Mouse (Mus musculus): ENCODE data around the gene Cnr2. TPM values are rescaled to one million over a fixed set of nuclear protein-coding genes. Genes with fewer than 3 reads are reported as not detected.
A peak's percentile ranks its signal among the peaks of the same experiment; 100 is the strongest.
"Not testable (repeated sequence)": the region's sequence is repeated elsewhere in the genome, so short reads cannot be mapped to it uniquely, and the experiment has no call there.

Cnr2 gene
- polyA plus RNA-seq, 1 experiment from 2014 or later: 0.53 TPM

DNA sequence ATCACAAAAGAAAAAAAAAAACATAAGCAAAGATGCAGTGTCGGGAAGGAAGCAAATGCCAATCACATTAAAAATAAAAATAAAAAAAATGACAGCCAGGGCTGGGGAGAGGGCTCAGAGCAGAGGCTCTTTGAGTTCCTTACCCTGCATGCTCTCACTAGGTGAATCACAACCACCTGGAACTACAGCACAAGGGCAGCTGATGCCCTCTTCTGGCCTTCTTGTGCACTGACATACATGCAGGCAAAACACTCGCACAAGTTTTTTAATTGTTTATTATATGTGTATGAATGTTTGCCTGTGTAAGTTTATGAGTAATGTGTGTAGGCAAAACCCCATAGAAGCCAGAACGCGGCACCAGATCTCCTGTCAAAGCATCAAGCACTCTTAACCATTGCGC lies 36.6 kb downstream of the Cnr2 start:
- no peak for DNase-seq (ENCODE audit: low spot score)
- H3K4me1 ChIP-seq: 0 out of 2 replicates have a peak, but pooled peaks cover 6% of the 10 kb centered on the region
- no peak overlapping the region for H3K27ac ChIP-seq
- peaks cover 34% of the 10 kb centered on the region for H3K36me3 ChIP-seq
- H3K27me3 ChIP-seq (ENCODE audit: low read depth, poor library complexity, severe bottlenecking): no peaks in the 10 kb centered on the region
- no peaks in the 10 kb centered on the region for H3K9me3 ChIP-seq (replicated peaks)
- WGBS: 68% methylated on average over 5 of the region's 5 CpGs
- no peak overlapping the region for H3K4me3 ChIP-seq

DNA sequence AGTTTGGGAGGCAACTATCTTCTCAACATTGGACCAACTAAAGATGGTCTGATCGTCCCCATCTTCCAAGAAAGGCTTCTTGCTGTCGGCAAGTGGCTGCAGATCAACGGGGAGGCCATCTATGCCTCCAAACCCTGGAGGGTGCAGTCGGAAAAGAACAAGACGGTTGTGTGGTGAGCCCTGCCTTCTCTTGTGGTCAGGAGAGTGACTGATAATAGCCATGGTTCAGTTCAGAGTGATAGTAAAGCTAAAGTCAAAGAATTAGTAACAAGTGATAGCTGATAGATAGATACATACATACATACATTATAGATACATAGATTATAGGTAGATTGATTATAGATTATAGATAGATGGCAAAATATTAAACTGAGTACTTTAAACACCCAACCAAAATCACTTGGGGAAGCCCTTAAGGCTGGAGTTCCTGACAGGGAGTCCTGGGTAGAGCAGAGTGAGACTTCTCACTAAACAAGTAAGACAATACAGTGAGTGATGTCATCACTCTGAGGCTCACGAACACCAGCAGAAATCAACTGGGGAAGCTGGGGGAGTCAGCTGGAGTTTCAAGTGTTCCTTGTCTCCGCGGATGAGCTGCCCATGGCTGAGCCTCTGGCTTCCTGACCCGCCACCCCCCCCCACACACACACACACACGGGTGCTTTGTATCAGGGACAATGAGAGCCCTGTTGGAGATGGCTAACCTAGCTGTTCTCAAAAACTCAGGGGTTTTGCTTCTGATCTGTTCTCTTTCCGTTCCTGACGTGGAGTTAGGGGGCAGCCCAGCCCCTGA lies 39.7 kb downstream of the Cnr2 start:
- WGBS: 79% methylated on average over 12 of the region's 12 CpGs
- H3K9me3 ChIP-seq (replicated peaks): no peaks in the 10 kb centered on the region
- 0 out of 2 replicates have a peak, but pooled peaks cover 3% of the 10 kb centered on the region for H3K4me1 ChIP-seq
- no peak for DNase-seq (ENCODE audit: low spot score)
- H3K27me3 ChIP-seq (ENCODE audit: low read depth, poor library complexity, severe bottlenecking): no peaks in the 10 kb centered on the region
- no peak overlapping the region for H3K27ac ChIP-seq
- H3K4me3 ChIP-seq: no peak overlapping the region
- peaks cover 48% of the 10 kb centered on the region for H3K36me3 ChIP-seq

DNA sequence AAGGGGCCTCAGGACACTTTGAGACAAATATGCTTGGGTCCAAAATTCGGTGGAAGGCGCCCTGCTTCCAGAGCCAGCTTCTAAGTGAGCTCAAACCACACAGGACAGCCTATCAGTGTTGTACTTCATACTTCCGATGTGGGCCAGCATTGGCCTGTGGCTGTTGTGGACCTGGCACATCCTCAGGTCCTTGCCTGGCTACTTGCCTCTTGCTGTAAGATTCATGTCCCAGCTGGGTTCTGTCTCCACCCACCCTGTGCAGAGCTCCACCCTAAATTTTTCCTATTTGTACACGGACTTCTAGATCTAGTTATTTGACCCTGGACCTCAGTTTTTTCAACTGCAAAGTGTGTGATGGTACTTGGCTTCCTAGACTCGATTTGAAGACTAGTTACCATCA lies 40.3 kb downstream of the Cnr2 start:
- peaks cover 47% of the 10 kb centered on the region for H3K36me3 ChIP-seq
- DNase-seq (ENCODE audit: low spot score): no peak
- H3K4me3 ChIP-seq: no peak overlapping the region
- 90% methylated on average over 5 of the region's 5 CpGs for WGBS
- H3K27ac ChIP-seq: no peak overlapping the region
- 0 out of 2 replicates have a peak, but pooled peaks cover 3% of the 10 kb centered on the region for H3K4me1 ChIP-seq
- no peaks in the 10 kb centered on the region for H3K9me3 ChIP-seq (replicated peaks)
- H3K27me3 ChIP-seq (ENCODE audit: low read depth, poor library complexity, severe bottlenecking): no peaks in the 10 kb centered on the region

DNA sequence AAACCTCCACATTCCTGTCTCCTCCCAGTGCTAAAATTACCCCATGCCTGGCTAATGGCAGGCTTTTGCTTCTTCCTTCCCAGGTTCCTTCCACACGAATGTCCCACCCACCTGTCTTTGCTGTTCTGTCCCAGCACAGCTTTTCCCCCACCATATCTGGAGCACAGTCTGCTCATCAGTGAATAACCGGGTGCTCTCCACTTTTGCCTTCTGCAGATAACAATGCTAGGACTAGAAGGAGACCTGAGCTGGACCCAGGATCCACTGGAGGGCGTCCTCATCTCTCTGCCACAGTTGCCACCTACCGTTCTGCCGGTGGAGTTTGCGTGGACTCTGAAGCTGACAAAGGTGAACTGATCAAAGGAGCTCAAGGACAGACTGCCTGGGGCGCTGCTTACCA lies 43.7 kb downstream of the Cnr2 start:
- WGBS: 74% methylated on average over 7 of the region's 7 CpGs

DNA sequence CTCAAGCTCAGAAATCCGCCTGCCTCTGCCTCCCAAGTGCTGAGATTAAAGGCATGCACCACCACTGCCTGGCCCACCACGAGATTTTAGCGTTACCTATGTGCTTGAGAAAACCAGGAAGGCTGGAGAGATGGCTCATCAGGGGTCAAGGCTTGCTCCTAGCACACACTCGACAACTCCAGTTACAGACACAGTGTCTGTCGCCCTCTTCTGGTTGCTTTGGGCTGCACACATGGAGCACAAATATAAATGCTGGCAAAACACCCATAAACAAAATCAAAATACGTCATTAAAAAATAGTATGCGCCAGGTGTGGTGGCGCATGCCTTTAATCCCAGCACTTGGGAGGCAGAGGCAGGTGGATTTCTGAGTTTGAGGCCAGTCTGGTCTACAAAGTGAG lies 45.8 kb downstream of the Cnr2 start:
- not testable (repeated sequence) for H3K27me3 ChIP-seq (ENCODE audit: low read depth, poor library complexity, severe bottlenecking); DNase-seq (ENCODE audit: low spot score); H3K9me3 ChIP-seq (replicated peaks); H3K27ac ChIP-seq; H3K4me3 ChIP-seq; H3K4me1 ChIP-seq
- 86% methylated on average over 8 of the region's 8 CpGs for WGBS
- H3K36me3 ChIP-seq: peaks cover 24% of the 10 kb centered on the region

More for the DNA sequence above, 43.7 kb downstream of the Cnr2 start:
- H3K27ac ChIP-seq: no peak overlapping the region
- H3K27me3 ChIP-seq (ENCODE audit: low read depth, poor library complexity, severe bottlenecking): no peaks in the 10 kb centered on the region
- H3K4me1 ChIP-seq: 0 out of 2 replicates have a peak, but pooled peaks cover 3% of the 10 kb centered on the region
- no peak overlapping the region for H3K4me3 ChIP-seq
- H3K9me3 ChIP-seq (replicated peaks): no peaks in the 10 kb centered on the region
- peaks cover 29% of the 10 kb centered on the region for H3K36me3 ChIP-seq
- no peak for DNase-seq (ENCODE audit: low spot score)

DNA sequence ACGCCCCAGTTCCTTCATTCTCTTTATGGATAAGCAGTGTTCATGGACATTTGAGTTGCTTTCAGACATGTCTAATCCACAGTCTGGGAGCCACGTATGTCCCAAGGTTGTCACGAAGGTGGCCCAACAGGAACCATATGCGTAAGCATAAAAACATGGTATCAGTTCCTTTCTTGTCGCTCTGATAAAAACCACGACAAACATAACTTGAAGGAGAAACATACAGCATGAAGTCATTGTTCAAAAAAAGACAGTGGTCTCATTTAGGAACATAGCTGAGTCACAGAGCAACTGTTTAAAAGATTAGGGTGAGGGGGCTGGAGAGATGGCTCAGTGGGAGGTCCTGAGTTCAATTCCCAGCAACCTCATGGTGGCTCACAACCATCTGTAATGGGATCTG lies 47.0 kb downstream of the Cnr2 start:
- WGBS: 94% methylated on average over 6 of the region's 6 CpGs
- DNase-seq (ENCODE audit: low spot score): no peak
- H3K4me3 ChIP-seq: no peak overlapping the region
- H3K4me1 ChIP-seq: peaks cover 15% of the 10 kb centered on the region
- H3K36me3 ChIP-seq: peaks cover 22% of the 10 kb centered on the region
- no peaks in the 10 kb centered on the region for H3K27me3 ChIP-seq (ENCODE audit: low read depth, poor library complexity, severe bottlenecking)
- no peaks in the 10 kb centered on the region for H3K9me3 ChIP-seq (replicated peaks)
- H3K27ac ChIP-seq: no peak overlapping the region

DNA sequence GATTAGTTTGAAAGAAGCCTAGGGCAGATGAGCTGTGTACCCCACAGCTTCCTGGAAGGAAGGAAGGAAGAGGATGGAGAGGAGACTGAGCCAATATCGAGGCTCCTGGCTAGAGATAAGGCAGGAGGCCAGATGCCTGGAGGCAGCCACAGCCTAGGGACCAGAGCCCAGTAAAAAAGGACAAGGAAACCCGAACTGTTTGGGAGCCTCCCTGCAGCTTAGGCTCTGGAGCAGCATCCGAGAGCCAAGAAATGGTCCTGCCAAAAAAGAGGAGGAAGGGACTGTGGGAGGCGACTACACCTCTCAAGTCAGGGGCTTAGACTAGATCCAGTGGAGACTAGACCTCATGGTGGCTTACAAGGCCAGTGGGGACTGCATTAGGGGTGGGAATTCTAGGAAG lies 48.2 kb downstream of the Cnr2 start:
- H3K9me3 ChIP-seq (replicated peaks): no peaks in the 10 kb centered on the region
- H3K4me1 ChIP-seq: peaks cover 16% of the 10 kb centered on the region
- DNase-seq (ENCODE audit: low spot score): no peak
- H3K4me3 ChIP-seq: no peak overlapping the region
- H3K27ac ChIP-seq: no peak overlapping the region
- peaks cover 22% of the 10 kb centered on the region for H3K36me3 ChIP-seq
- WGBS: 66% methylated on average over 4 of the region's 4 CpGs
- no peaks in the 10 kb centered on the region for H3K27me3 ChIP-seq (ENCODE audit: low read depth, poor library complexity, severe bottlenecking)

DNA sequence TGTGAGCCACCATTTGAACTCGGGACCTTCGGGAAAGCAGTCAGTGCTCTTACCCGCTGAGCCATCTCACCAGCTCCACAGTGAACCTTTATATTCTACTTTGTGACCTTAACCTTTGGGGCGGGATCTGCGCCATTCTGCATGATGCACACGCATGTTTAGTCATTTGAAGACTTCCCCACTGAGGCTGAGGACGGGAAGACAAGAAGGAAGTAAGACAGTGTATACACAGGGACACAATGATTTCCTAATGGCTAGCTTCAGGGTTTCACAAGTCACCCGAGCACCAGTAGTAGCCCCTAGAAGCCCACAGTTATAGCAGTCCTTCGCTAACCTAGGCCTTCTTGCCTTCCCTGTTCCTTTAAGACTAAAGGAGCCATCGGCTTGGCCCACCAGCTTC lies 50.5 kb downstream of the Cnr2 start:
- H3K36me3 ChIP-seq: peaks cover 5% of the 10 kb centered on the region
- H3K9me3 ChIP-seq (replicated peaks): no peaks in the 10 kb centered on the region
- WGBS: 81% methylated on average over 10 of the region's 10 CpGs
- DNase-seq (ENCODE audit: low spot score): no peak
- H3K27me3 ChIP-seq (ENCODE audit: low read depth, poor library complexity, severe bottlenecking): no peaks in the 10 kb centered on the region
- H3K4me3 ChIP-seq: peak overlapping the region; percentile 80
- H3K4me1 ChIP-seq: peaks cover 20% of the 10 kb centered on the region
- peak overlapping the region; percentile 64; the same call in 1 of the 2 replicates for H3K27ac ChIP-seq

DNA sequence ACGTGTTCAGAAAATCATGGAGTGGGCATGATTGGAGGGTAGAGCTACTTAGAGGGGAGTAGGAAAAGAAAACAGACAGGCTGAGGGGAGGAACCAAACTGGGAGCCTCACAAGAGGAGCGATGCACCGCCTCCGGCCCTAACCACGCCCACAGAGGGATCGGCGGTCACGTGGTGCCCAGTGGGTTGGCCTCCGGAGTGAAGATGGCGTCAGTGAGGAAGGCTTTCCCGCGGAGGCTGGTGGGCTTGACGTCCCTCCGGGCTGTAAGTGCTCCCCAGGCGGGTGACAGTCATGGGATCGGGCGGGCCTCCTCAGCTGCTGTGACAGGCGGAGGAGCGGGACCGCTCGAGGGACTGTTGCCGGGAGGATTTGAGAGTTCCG lies 51.1 kb downstream of the Cnr2 start, which contains the start of gene Hmgcl:
Gene Hmgcl, plus strand, starts transcription at position 171 of the 381 bp plus-strand sequence.
- Histone ChIP-seq H3K4me3 (peak within 1 kb of the TSS; percentile 80), H3K27ac (peak within 1 kb of the TSS; percentile 64), H3K9me3 (replicated peaks) (no peaks in the 10 kb centered on the region), H3K27me3 (ENCODE audit: low read depth, poor library complexity, severe bottlenecking) (no peaks in the 10 kb centered on the region), H3K4me1 (peaks cover 20% of the 10 kb centered on the region), H3K36me3 (peaks cover 4% of the 10 kb centered on the region)
- 0% methylated on average over 23 of the region's 23 CpGs for WGBS
- DNase-seq (ENCODE audit: low spot score): peak; percentile 95

DNA sequence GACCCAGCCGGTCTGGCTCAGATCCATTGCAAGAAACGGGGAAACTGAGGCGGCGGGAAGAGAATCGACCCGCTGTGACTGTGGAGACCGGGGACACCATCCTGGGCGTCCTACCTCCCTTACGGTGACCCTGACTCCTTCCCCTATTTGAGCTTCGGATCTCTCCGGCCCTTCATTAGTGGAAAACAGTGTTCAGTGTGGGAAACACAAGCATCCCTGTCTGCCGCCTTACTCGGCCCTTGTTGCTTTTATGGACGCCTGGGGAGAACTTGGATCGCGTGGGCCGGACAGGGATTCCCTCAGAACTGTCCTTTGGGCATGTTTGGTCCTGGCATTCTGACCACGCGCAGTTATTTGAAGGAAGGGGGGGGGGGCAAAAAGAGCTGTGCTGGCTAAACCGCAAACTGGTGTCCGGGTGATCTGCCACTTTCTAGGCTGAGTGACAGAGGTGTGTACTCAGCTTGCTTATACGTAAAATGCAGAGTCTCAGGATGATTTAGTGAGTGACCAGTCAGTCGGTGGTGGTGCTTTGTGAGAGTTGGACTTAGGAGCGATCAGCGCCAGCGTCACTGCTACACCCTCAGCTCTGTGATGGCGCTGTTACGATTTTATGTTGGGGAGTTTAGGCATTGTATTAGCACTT lies 51.6 kb downstream of the Cnr2 start:
- H3K27ac ChIP-seq: peak overlapping the region; percentile 64
- H3K9me3 ChIP-seq (replicated peaks): 0 out of 2 replicates have a peak, but pooled peaks cover 2% of the 10 kb centered on the region
- peaks cover 20% of the 10 kb centered on the region for H3K4me1 ChIP-seq
- WGBS: 3% methylated on average over 28 of the region's 28 CpGs
- H3K27me3 ChIP-seq (ENCODE audit: low read depth, poor library complexity, severe bottlenecking): no peaks in the 10 kb centered on the region
- peak overlapping the region; percentile 80 for H3K4me3 ChIP-seq
- H3K36me3 ChIP-seq: peaks cover 9% of the 10 kb centered on the region
- DNase-seq (ENCODE audit: low spot score): peak; percentile 45

DNA sequence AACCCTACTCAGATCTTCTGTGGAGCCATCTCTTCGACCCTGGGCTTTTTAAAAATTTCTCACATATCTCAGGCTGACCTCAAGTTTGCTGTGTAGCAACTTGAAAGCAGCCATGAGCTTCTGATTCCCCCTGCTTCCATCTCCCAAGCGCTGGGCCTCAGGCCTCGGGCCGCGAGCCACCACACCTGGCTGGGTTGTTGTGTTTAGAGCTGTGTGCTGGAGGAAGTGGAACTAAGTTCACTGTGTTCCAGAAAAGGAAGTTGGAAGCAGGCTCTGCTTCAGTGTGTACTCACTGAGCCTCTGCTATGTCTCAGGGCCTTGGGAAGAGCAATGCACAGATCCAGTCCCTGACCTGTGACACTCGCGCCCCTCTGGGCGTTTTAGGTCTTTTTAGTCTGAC lies 52.9 kb downstream of the Cnr2 start:
- no peak overlapping the region for H3K27ac ChIP-seq
- H3K4me1 ChIP-seq: peaks cover 20% of the 10 kb centered on the region
- peaks cover 22% of the 10 kb centered on the region for H3K36me3 ChIP-seq
- DNase-seq (ENCODE audit: low spot score): no peak
- H3K27me3 ChIP-seq (ENCODE audit: low read depth, poor library complexity, severe bottlenecking): no peaks in the 10 kb centered on the region
- 0 out of 2 replicates have a peak, but pooled peaks cover 2% of the 10 kb centered on the region for H3K9me3 ChIP-seq (replicated peaks)
- WGBS: 95% methylated on average over 8 of the region's 8 CpGs
- no peak overlapping the region for H3K4me3 ChIP-seq

DNA sequence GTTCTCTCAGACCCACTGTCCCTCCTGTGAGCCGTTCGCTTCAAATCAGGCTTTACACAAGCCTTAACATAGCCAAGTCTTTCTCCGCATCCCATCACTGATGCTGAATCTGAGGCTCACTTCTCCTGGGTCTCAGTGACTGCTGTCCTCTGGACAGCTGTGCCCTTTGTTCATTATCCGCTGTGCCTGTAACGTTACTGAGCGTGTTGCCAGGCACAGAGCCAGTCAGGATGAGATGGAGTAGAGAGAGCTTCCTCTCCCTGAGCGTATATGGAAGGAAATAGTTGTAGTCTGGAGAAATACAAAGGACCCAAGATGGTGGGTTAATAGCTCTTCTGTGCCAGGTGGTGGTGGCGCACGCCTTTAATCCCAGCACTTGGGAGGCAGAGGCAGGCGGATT lies 54.3 kb downstream of the Cnr2 start:
- Histone ChIP-seq H3K9me3 (replicated peaks) (0 out of 2 replicates have a peak, but pooled peaks cover 2% of the 10 kb centered on the region), H3K4me3 (no peak overlapping the region), H3K27me3 (ENCODE audit: low read depth, poor library complexity, severe bottlenecking) (no peaks in the 10 kb centered on the region), H3K4me1 (peaks cover 20% of the 10 kb centered on the region), H3K36me3 (peaks cover 24% of the 10 kb centered on the region), H3K27ac (no peak overlapping the region)
- DNase-seq (ENCODE audit: low spot score): no peak
- WGBS: 92% methylated on average over 10 of the region's 10 CpGs

DNA sequence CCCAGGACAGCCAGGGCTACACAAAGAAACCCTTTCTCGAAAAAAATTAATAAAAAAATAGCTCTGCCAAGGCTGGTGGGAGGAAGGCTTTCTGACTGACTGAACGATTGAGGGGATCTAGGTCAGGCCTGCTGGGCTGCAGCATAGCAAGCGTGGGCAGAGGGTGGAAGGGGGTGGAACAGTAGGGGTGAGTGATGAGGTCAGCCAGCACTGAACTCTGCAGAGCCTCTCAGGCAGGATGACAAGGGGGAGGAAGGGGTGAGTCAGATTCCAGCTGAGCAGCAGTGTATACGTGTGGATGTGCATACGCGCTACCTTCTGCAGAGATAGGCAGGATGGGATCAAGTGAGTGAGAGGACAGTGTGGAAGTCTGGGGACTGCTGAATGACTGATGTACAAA lies 54.7 kb downstream of the Cnr2 start:
- Histone ChIP-seq H3K36me3 (peaks cover 27% of the 10 kb centered on the region), H3K4me3 (no peak overlapping the region), H3K4me1 (peaks cover 20% of the 10 kb centered on the region), H3K27ac (no peak overlapping the region), H3K9me3 (replicated peaks) (0 out of 2 replicates have a peak, but pooled peaks cover 2% of the 10 kb centered on the region), H3K27me3 (ENCODE audit: low read depth, poor library complexity, severe bottlenecking) (no peaks in the 10 kb centered on the region)
- no peak for DNase-seq (ENCODE audit: low spot score)
- WGBS: 76% methylated on average over 6 of the region's 6 CpGs

Data from limb, embryonic 10.5 days (tissue).